Mouse (Mus musculus) stomach, postnatal 0 days (tissue): ENCODE measurements around the gene Elovl3. TPM values are rescaled to one million over a fixed set of nuclear protein-coding genes. Genes with fewer than 3 reads are reported as not detected.

ENCODE experiments used
- ATAC-seq: fragments of 200-750 bp; cut with Nextera tagmentation; 2 replicates; pipeline ENCODE4 v1.8.0; 2017; ENCODE audit not compliant: low FRiP score, low TSS enrichment
- DNase-seq: peaks from one replicate; pipeline ENCODE4 v3.0.0-alpha.2; 2016; ENCODE audit warnings: low spot score
- H3K27ac ChIP-seq: fragments of 300-500 bp; sonication (generic); replicated peaks from 2 replicates; pipeline ENCODE4 v1.5.1; 2014; ENCODE audit warnings: mild to moderate bottlenecking, control low read depth
- H3K27me3 ChIP-seq: fragments of 300-500 bp; sonication (generic); 2 replicates; pipeline ENCODE4 v1.6.1; 2014; ENCODE audit warnings: low read length; ENCODE audit not compliant: control insufficient read depth, insufficient read depth
- H3K36me3 ChIP-seq: fragments of 300-500 bp; sonication (generic); 2 replicates; pipeline ENCODE4 v1.6.1; 2014; ENCODE audit warnings: low read length, mixed read lengths; ENCODE audit not compliant: control insufficient read depth, insufficient read depth
- H3K4me1 ChIP-seq: fragments of 300-500 bp; sonication (generic); replicated peaks from 2 replicates; pipeline ENCODE4 v1.6.1; 2014; ENCODE audit warnings: antibody characterized with exemption; ENCODE audit not compliant: control insufficient read depth, insufficient read depth
- H3K4me2 ChIP-seq: fragments of 300-500 bp; sonication (generic); replicated peaks from 2 replicates; pipeline ENCODE4 v1.6.1; 2014; ENCODE audit warnings: low read depth, mild to moderate bottlenecking, control low read depth, moderate library complexity
- H3K4me3 ChIP-seq: fragments of 300-500 bp; sonication (generic); 2 replicates; pipeline ENCODE4 v1.5.1; 2014; ENCODE audit warnings: low read depth, low read length, control low read depth
- H3K9ac ChIP-seq: fragments of 300-500 bp; sonication (generic); 2 replicates; pipeline ENCODE4 v1.6.1; 2014; ENCODE audit warnings: mild to moderate bottlenecking, low read length, control low read depth, mixed read lengths
- H3K9me3 ChIP-seq: fragments of 300-500 bp; sonication (generic); 2 replicates; pipeline ENCODE4 v1.6.1; 2016; ENCODE audit warnings: low read length; ENCODE audit not compliant: control insufficient read depth
- CTCF ChIP-seq: IDR thresholded peaks from 2 replicates; pipeline ENCODE4 v1.5.1; 2016; ENCODE audit warnings: antibody characterized with exemption, low read depth, mild to moderate bottlenecking, moderate library complexity
- EP300 ChIP-seq: optimal IDR thresholded peaks from 2 replicates; pipeline ENCODE3; 2016; ENCODE audit warnings: antibody characterized with exemption
- WGBS: fragments of 180-500 bp; shearing (Covaris S2); extraction: QIAGEN DNeasy Blood & Tissue Kit; methylation state at CpG from one replicate; pipeline ENCODE4 v1.1.7; 2014; 5-methylcytosine and 5-hydroxymethylcytosine counted together
- polyA plus RNA-seq: library from polyadenylated mRNA; unstranded; fragments of >200 nt; fragmentation: Nextera tagmentation; extraction: Ambion mirVana; gene quantifications from 2 replicates; pipeline ENCODE4 v1.2.1, GENCODE M21; 2015

Gene Elovl3
- polyA plus RNA-seq, 1 experiment from 2014 or later = not detected

- H3K4me2 ChIP-seq = no peak overlapping the region
- H3K27ac ChIP-seq = no peak overlapping the region
- no peaks in the 10 kb centered on the region for H3K4me1 ChIP-seq
- H3K9me3 ChIP-seq = no peaks in the 10 kb centered on the region
- no peak overlapping the region for H3K4me3 ChIP-seq
- ATAC-seq (no peak), DNase-seq (no peak)
- H3K9ac ChIP-seq = no peak overlapping the region
- TF ChIP-seq CTCF (no peak), EP300 (no peak)
- H3K36me3 ChIP-seq = peaks cover 4% of the 10 kb centered on the region; the same call in 1 of the 2 replicates
- H3K27me3 ChIP-seq = no peaks in the 10 kb centered on the region
- 64% methylated on average over 5 of the region's 5 CpGs for WGBS
Measured at GRCm38 (mm10) chr19:46172541-46172940, 40.8 kb downstream of the Elovl3 start.

- TF ChIP-seq CTCF = no peak
- no peak for TF ChIP-seq EP300
- Histone ChIP-seq H3K4me3 (no peak overlapping the region), H3K9ac (no peak overlapping the region), H3K4me1 (no peaks in the 10 kb centered on the region), H3K9me3 (no peaks in the 10 kb centered on the region), H3K4me2 (no peak overlapping the region), H3K27me3 (no peaks in the 10 kb centered on the region), H3K27ac (no peak overlapping the region), H3K36me3 (peaks cover 4% of the 10 kb centered on the region; the same call in 1 of the 2 replicates)
- ATAC-seq = no peak
- no peak for DNase-seq
Measured at GRCm38 (mm10) chr19:46175173-46175572, 43.5 kb downstream of the Elovl3 start.

- H3K4me3 ChIP-seq = no peak overlapping the region
- H3K4me1 ChIP-seq = no peaks in the 10 kb centered on the region
- TF ChIP-seq EP300 = no peak
- no peak for TF ChIP-seq CTCF
- no peaks in the 10 kb centered on the region for H3K36me3 ChIP-seq
- H3K27ac ChIP-seq = no peak overlapping the region
- ATAC-seq = no peak
- no peak for DNase-seq
- WGBS = 32% methylated on average over 5 of the region's 5 CpGs
- H3K4me2 ChIP-seq = no peak overlapping the region
- H3K27me3 ChIP-seq = no peaks in the 10 kb centered on the region
- H3K9me3 ChIP-seq = no peaks in the 10 kb centered on the region
- no peak overlapping the region for H3K9ac ChIP-seq
Measured at GRCm38 (mm10) chr19:46177046-46177445, 45.3 kb downstream of the Elovl3 start.

- WGBS = 72% methylated on average over 2 of the region's 2 CpGs
- no peaks in the 10 kb centered on the region for H3K27me3 ChIP-seq
- no peak for ATAC-seq
- TF ChIP-seq CTCF (no peak), EP300 (no peak)
- H3K9ac ChIP-seq = no peak overlapping the region
- H3K27ac ChIP-seq = no peak overlapping the region
- H3K36me3 ChIP-seq = no peaks in the 10 kb centered on the region
- no peaks in the 10 kb centered on the region for H3K4me1 ChIP-seq
- no peak overlapping the region for H3K4me3 ChIP-seq
- no peak overlapping the region for H3K4me2 ChIP-seq
- no peaks in the 10 kb centered on the region for H3K9me3 ChIP-seq
- no peak for DNase-seq
Measured at GRCm38 (mm10) chr19:46180274-46180673, 48.6 kb downstream of the Elovl3 start.

- DNase-seq (no peak), ATAC-seq (no peak)
- Histone ChIP-seq H3K4me3 (no peak overlapping the region), H3K27me3 (no peaks in the 10 kb centered on the region), H3K9ac (no peak overlapping the region), H3K36me3 (no peaks in the 10 kb centered on the region), H3K27ac (no peak overlapping the region), H3K9me3 (no peaks in the 10 kb centered on the region), H3K4me1 (no peaks in the 10 kb centered on the region), H3K4me2 (no peak overlapping the region)
- 97% methylated on average over 3 of the region's 3 CpGs for WGBS
- TF ChIP-seq EP300 = no peak
- TF ChIP-seq CTCF = no peak
Measured at GRCm38 (mm10) chr19:46182241-46182640, 50.5 kb downstream of the Elovl3 start.

Other genes starting within 250 kb of the Elovl3 start
- gene Armh3, start 133.4 kb upstream of the Elovl3 start, polyA plus RNA-seq = 7.5 and 8.2 TPM in 2 replicates
- gene Hps6, start 128.4 kb upstream of the Elovl3 start, polyA plus RNA-seq = 4.9 and 5.1 TPM in 2 replicates
- gene Pprc1, start 87.0 kb upstream of the Elovl3 start, polyA plus RNA-seq = 8.6 and 10.7 TPM in 2 replicates
- gene Ldb1, start 86.7 kb upstream of the Elovl3 start, polyA plus RNA-seq = 50.1 and 54.9 TPM in 2 replicates
- 36.1 and 36.5 TPM in 2 replicates for gene Nolc1, start 56.0 kb upstream of the Elovl3 start, polyA plus RNA-seq
- gene Pitx3, start 16.4 kb downstream of the Elovl3 start, polyA plus RNA-seq = 0.13 and 0.22 TPM in 2 replicates
- 21.2 and 29.0 TPM in 2 replicates for gene Gbf1, start 20.6 kb downstream of the Elovl3 start, polyA plus RNA-seq
- gene Nfkb2, start 172.4 kb downstream of the Elovl3 start, polyA plus RNA-seq = 11.4 and 11.6 TPM in 2 replicates
- gene Psd, start 195.3 kb downstream of the Elovl3 start, polyA plus RNA-seq = 44.9 and 59.2 TPM in 2 replicates
- gene Fbxl15, start 196.3 kb downstream of the Elovl3 start, polyA plus RNA-seq = 13.2 and 14.8 TPM in 2 replicates
- gene Cuedc2, start 206.8 kb downstream of the Elovl3 start, polyA plus RNA-seq = 75.3 and 77.5 TPM in 2 replicates
- 5.3 and 7.7 TPM in 2 replicates for gene Mfsd13a, start 209.2 kb downstream of the Elovl3 start, polyA plus RNA-seq
- 1.6 and 1.7 TPM in 2 replicates for gene 2310034G01Rik, start 218.4 kb downstream of the Elovl3 start, polyA plus RNA-seq